Mouse (Mus musculus) CD4-positive, CD25-positive, alpha-beta regulatory T cell, adult 2 months (primary cell): ENCODE results near the gene Rhox13.

Experiments used
- DNase-seq: peaks from one replicate; pipeline ENCODE4 v3.0.0-alpha.2; 2012; ENCODE audit warnings: low read depth, low spot score

Rhox13 gene

GRCm38 (mm10) chrX:38120982-38121381 is at the start of gene Rhox13:
Gene Rhox13, plus strand, starts transcription at chrX:38121219.
- DNase-seq, result no peak

DNA sequence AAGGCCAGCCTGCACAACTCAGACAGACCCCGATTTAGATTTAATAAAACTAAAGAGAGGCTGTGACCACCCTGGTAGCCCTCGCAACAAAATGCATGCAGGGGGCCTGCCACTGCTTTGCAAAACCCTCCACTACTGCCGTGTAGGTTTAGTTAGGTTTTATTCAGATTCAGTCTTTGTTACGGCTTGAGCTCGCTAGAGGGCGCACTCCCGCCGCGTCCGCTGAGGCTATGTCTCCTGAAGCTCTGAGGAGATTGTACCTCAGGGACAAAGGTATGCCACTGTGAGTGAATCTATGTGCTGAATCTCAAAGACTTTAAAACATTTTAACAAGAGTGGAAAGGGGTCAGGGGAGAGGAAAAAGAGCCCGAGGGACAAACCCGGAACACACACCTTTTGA is 36.8 kb upstream of the Rhox13 start:
- peak; percentile 49 for DNase-seq

- no peak for DNase-seq
Measured at GRCm38 (mm10) chrX:38085041-38085440, 36.0 kb upstream of the Rhox13 start, which contains the start of gene Rhox11. Gene Rhox11, minus strand, starts transcription at chrX:38085141.

DNA sequence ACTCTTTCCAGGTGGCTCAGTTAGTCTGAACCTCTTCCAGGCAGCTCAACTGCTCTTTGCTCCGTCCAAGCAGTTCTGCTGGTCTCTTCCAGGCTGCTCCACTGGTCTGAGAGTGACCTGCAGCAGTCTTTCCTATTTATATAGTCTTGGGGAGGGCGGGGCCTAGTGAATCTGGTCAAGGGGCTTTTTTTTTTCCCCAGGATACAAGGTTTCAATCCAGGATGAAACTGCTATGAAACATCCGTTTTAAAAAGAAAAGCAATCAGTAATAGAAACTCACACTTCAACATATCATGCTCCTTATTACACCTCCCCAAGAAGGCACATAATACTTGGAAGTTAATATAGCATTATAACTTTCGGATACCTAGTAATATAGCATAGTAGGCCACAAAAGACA is 10.2 kb upstream of the Rhox13 start, which contains the start of gene Rhox12:
Gene Rhox12, minus strand, starts transcription at position 101 of the 400 bp plus-strand sequence.
- DNase-seq, result no peak

DNA sequence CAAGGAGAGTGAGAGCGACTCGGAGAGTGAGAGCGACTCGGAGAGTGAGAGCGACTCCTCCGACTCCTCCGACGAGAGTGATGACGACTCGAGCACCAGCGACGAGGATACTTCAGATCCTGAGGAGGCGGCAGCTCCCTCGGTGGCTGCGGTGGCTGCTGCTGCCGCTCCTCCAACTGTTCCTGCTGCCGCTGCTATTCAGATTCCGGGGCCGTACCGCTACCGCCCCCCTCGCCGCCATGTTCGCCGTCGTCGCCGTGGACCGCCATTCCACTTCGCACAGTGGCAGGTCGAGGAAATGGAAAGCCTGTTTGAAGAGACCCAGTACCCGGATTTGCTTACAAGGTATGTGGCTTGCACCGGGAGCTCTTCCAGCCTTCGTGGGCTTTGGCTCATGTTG is 459 bp downstream of the Rhox13 start:
- no peak for DNase-seq

DNA sequence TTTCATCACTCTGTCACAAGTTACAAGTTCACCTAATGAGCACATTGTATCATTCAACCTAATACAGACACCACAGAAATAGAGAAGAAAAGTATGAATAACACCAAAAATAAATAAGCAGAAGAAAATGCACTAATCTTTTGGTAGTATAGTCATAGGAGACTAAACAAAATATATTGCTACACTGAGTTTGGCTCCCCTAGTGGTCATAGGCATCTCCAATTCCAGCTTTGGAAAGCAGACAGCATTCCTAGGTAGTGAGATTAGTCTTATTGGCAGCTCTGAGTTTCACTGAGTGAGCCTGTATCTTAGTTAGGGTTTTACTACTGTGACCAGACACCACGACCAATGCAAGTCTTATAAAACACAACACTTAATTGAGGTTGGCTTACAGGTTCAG is 38.1 kb downstream of the Rhox13 start:
- no peak for DNase-seq

DNA sequence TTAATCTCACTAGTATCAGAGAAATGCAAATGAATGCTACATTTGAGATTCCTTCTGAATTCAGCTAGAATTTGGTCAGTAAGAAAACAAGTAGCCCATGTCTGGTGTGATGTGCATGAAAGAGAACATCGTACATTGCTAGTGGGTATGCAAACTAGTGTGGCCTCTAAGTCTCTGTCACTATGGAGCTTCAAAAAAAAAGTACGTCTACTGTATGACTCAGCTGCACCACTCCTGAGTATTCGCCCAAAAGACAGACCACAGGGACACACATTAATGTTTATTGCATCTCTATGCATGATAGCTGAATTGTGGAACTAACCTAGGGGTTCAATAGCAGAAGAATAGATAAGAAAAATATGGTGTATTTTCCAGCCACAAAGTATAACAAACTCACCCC is 44.3 kb downstream of the Rhox13 start:
- no peak for DNase-seq

DNA sequence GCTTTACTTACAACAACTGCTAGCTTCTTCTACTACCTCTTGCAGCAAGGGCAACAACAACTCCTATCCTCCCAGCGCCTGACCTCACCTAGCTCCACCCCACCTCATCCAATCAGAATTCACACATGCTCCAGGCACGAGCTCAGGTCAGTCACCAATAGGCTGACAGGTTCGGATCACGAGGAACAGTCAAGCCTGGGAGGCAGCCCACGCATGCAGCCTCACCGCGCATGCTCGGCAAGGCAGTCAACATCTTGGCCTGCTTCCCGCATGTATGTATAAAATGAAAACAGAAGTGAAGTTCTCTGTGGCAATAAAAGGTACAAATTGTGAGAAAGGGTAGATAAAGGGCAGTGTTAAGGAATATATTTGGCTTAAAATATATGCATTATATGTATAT is 45.0 kb downstream of the Rhox13 start:
- DNase-seq, result no peak

- no peak for DNase-seq
Measured at GRCm38 (mm10) chrX:38166592-38166991, 45.6 kb downstream of the Rhox13 start.
